Mouse (Mus musculus): ENCODE measurements at regions not wholly inside any gene's neighbourhood (a gene's known extent, or its start where the extent isn't known, plus 50 kb on each side); places are given as distances from the start of the nearest gene placed in this dataset.

DNA sequence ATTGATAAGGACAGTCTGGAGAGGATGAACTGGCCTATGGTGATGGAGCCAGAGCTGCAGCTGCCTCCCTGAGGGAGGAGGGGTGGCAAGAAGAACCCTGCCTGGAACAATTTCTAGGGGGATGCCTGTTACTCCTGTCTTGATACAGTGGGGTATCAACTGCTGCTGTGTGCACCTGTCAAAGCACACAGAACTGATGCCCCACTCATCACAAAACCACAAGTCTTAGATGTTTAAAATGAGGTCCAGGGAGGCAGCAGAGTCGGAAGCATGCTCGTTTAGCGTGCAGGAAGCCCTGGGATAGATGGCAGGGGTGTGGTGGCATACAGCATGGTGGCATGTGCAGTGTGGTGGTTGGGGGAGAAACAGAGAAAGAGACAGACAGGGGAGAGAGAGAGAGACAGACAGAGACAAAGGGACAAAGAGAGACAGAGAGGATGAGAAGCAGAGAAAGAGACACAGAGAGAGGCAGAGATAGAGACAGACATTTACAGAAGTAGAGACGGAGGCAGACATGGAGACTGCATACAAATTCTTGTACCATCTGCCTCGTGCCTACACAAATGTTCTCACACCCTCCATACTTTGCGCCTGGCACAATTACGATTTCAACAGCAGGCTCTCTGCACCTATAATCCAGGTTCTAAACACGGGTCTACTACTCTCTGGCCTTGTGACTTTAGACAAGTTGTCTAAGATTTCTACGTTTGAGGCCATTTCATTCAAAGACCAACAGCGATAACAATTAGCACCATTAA is 242.6 kb downstream of the Cbln4 start:
- no peak for DNase-seq (ENCODE audit: low spot score in 2 of 2)

GRCm38 (mm10) chr2:171799351-171799750 is 243.9 kb downstream of the Cbln4 start:
- no peak for DNase-seq (ENCODE audit: low spot score in 2 of 2)

- no peak for DNase-seq (ENCODE audit: low spot score in 2 of 2)
Measured at GRCm38 (mm10) chr2:171790686-171791085, 252.6 kb downstream of the Cbln4 start.

DNA sequence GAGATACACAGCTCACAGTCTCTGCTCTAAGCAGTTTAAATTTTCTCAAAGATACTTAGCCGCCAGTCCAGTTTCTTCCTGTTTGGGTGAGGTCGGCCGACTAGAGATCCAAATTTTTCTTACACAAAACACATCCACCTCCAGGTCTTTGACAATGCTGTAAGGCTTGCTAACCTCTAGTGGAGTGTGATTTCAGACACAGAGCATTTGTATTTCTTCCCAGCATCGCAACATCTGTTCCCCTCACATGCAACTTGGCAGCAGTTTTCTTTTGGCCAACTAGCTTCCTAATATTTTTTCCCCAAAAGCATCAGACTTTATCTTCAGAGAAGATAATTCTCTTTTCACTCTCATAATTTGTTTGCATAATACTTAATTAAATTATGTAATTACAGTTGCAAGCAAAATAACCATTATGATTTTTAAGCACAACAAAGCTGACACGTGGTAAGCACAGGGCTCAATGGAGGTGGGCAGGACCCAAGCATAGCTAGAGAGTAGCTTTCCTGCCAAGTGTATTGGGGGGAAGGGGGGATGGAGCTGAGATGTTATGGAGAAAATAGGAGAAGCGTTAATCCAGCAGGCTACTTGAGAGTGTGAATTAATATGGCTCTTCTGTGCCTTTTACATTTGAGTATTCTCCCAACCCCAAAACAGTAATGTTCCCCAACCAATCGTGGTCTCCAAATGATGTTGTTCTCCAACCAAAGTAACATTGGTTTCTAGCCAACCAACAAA is 276.9 kb downstream of the Cbln4 start:
- no peak for DNase-seq (ENCODE audit: low spot score in 2 of 2)

GRCm38 (mm10) chr2:171765071-171765470 is 278.2 kb downstream of the Cbln4 start:
- no peak for DNase-seq (ENCODE audit: low spot score in 2 of 2)

DNA sequence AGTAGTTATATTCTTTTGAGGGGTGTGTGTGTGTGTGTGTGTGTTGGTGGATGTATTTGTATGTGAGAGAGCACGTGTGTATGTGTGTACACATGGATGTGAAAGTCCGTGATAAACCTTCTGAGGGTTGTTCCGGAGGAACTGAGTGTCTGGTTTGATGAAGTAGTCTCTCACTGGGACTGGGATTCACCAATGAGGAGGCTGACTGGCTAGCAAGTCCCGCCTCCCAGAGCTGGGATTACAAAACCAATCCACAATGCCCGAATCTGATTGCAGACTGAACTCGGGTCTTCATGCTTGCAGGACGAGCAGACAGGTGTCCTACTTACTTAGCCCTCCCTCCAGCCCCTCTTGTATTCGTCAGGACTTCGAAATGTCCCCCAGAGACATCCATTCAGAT is 289.8 kb downstream of the Cbln4 start:
- no peak for DNase-seq (ENCODE audit: low spot score in 2 of 2)

- DNase-seq (ENCODE audit: low spot score in 2 of 2), result no peak
Measured at GRCm38 (mm10) chr2:171747162-171747561, 296.1 kb downstream of the Cbln4 start.

- no peak for DNase-seq (ENCODE audit: low spot score in 2 of 2)
Measured at GRCm38 (mm10) chr2:171743111-171743510, 300.2 kb downstream of the Cbln4 start.

GRCm38 (mm10) chr2:171742706-171743105 is 300.6 kb downstream of the Cbln4 start:
- no peak for DNase-seq (ENCODE audit: low spot score in 2 of 2)

- DNase-seq (ENCODE audit: low spot score in 2 of 2), result no peak
Measured at GRCm38 (mm10) chr2:171737761-171738160, 305.5 kb downstream of the Cbln4 start.

GRCm38 (mm10) chr2:171735061-171735490 is 308.2 kb downstream of the Cbln4 start:
- no peak for DNase-seq (ENCODE audit: low spot score in 2 of 2)

DNA sequence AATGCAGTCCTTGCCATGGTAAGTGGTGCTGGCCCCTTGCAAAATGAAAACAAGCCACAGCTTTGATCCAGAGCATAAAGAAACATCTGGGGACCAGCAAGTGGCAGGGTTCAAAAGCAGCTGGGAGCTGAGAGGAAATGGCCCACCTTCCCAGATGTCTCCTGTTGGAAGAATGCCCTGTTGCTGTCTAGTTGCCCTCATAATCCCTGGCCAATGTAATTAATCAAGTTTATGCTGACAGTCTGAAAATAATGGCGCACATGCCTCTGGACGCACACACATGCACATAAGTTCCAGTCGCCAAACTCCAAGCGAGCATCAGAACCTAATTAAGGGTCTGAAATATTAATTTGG is 308.7 kb downstream of the Cbln4 start:
- no peak for DNase-seq (ENCODE audit: low spot score in 2 of 2)

DNA sequence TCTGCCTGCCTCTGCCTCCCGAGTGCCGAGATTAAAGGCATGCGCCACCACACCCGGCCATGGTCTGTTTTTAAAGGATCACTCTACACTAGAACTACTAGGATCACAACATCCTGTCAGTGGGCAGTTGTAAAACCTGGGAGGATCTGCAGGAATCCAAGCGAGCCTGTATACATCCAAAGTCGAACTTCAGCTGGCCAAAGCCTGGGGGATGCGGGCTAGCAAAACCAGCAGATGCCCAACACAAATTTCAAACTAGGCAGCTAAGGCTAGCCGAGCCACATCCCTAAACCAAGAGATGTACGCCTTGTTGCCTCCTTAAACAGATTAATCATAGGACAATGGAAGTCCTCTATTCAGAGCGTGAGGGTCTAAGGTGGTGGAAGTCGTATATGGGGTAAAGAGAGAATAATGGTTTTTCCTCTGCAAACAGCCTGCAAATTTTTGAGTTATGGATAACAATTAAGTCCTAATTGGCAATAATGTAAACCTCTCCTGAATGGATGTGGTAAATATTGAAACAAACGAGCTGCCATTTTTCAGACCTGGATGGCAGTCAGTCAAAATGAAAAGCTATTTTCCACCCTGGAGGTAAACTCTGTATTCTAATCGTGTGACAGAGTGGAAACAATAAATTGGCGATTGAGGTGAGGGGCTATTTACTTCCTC is 309.2 kb downstream of the Cbln4 start:
- no peak for DNase-seq (ENCODE audit: low spot score in 2 of 2)

DNA sequence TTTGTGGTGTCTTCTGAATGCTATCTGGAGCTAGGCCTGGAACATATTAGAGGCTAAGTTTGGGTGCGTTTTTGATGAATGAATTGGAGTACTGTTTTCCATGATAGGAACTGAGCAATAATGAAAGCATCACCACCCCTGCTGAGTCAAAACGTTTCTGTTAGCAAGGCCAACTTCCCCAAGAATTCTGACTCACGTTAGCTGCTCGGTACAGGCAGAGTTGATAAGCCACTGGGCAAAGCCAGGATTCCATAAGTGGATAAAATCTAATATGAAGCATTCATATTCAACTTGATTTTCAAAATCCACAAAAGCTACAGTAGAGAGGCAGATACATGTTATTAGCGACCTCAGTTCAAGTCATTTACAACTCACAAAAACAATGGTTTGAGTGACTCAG is 324.0 kb downstream of the Cbln4 start:
- DNase-seq (ENCODE audit: low spot score in 2 of 2), result no peak

DNA sequence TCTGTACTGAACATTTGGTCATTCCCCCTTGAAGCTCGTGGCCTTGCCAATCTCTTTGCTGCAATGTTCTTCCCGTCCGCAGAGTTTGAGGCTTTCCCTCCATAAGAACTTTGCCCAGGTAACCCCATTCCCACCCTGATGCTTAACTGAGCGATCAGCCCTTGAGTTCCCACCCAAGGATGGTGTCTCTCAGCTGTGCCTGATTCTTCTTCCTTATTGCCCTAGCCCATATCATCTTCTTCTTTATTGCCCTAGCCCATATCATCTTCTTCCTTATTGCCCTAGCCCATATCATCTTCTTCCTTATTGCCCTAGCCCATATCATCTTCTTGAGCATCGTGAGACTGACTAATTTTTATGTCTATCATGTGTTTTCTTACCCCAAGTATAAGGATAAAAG is 324.4 kb downstream of the Cbln4 start:
- DNase-seq (ENCODE audit: low spot score in 2 of 2), result no peak

DNA sequence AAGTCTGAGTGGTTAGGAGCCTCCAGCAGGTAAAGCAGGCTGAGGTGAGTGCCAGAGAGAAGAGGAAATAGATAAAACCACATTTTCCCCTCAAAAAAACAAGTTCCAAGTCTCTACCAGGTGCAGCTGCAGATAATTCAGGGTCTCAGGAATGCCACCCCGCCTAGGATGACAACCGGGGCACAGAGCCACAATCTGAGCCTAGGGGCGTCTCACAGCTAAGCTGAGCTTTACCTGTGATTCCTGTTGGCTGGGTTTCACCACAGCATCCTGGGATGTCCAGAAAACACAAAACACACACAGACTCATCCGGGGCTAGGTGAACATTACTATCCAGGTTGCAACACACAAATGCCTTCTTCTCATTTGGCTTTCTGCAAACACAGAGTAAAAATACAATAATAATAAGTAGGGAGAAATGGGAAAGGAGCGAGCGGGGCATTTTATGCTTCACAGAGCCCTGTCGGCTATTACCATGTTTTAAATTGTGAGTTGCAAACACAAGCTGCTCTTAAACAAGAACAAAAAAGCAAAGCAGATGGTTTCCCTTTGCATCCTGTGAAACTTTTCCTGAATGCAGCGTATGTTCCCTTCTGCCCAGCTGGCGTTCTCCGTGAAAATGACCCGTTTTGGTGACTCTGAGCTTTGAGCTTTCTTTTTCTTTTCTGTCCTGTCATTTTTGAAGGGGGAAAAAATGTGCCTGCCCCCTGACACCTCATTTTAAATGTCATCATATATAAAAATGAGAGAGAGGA is 330.3 kb downstream of the Cbln4 start:
- DNase-seq (ENCODE audit: low spot score in 2 of 2), result no peak

DNA sequence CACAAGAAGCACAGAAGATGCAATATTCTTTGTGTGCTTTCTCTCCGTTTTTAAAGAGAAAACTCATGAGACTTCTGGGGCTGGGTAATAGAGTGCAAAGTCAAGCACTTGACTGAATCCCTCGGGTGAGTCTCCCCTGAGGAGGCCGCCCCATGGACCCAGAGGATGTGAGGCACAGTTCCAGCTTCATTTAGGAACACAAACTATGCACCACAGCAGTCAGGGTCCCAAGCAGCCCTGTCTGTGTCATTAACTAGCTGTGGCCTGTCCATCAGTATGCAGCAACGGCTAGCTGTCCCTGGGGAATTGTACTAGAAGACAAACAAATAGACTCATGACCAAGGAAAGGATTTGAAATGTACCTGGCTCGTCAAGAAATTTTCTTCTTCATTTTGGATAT is 349.7 kb downstream of the Cbln4 start:
- DNase-seq (ENCODE audit: low spot score in 2 of 2), result no peak

- DNase-seq (ENCODE audit: low spot score in 2 of 2), result no peak
Measured at GRCm38 (mm10) chr2:171690781-171691180, 352.5 kb downstream of the Cbln4 start.

GRCm38 (mm10) chr2:171689102-171689501 is 354.2 kb downstream of the Cbln4 start:
- DNase-seq (ENCODE audit: low spot score in 2 of 2), result no peak

GRCm38 (mm10) chr2:171677998-171678397 is 365.3 kb downstream of the Cbln4 start:
- no peak for DNase-seq (ENCODE audit: low spot score in 2 of 2)

- no peak for DNase-seq (ENCODE audit: low spot score in 2 of 2)
Measured at GRCm38 (mm10) chr2:171677128-171677527, 366.1 kb downstream of the Cbln4 start.

- DNase-seq (ENCODE audit: low spot score in 2 of 2), result no peak
Measured at GRCm38 (mm10) chr2:171676083-171676482, 367.2 kb downstream of the Cbln4 start.
